Mouse (Mus musculus) spleen, postnatal 36 days (tissue): ENCODE data around the gene Ccdc182.

Experiments used
- DNase-seq, 2 experiments: peaks; one replicate each; pipeline ENCODE4 v3.0.0; 2022; ENCODE audit warnings: low spot score in 2 of 2, mixed read lengths in 1 of 2

Gene Ccdc182

GRCm38 (mm10) chr11:88280426-88280836, 13.4 kb upstream of the Ccdc182 start:
- no peak for DNase-seq

- no peak for DNase-seq
These were observed 12.3 kb upstream of the Ccdc182 start for GRCm38 (mm10) chr11:88281428-88282119.

DNA sequence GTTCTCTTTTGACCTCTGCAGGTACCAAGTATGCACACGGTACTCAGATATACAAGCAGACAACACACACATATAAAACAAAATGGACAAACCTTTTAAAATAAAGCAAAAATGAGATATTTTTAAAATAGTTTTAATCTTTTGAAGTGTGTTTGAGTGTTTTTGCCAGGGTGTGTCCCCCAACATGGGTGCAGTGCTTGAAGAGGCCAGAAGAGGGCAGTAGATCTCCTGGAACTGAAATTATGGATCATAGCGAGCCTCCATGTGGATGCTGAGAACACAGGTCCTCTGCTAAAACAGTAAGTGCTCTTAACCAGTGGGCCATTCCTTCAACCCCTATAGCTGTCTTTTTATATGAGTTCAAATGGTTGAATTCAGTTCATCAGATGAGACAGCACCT, 11.3 kb upstream of the Ccdc182 start:
- no peak for DNase-seq

DNA sequence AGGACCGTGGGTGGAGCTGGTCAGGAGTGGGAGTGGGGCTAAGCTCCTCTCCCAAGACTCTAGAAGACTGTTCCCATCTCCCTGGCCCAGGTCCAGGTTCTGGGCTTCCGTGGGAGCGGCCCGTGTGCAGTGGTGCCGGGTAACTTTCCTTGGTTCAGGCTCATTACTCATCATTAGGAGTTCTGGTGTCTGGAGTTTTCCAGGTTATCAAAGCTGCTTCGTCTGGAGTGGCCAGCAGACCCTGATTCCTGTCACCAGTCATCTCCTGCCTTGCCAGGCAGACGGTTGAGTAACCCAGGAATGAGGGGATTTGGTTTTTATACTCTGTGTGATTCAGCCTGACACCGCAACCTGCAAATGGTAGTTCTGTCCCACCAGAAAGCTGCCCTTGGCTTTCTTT, 7.8 kb upstream of the Ccdc182 start:
- DNase-seq: no peak

DNA sequence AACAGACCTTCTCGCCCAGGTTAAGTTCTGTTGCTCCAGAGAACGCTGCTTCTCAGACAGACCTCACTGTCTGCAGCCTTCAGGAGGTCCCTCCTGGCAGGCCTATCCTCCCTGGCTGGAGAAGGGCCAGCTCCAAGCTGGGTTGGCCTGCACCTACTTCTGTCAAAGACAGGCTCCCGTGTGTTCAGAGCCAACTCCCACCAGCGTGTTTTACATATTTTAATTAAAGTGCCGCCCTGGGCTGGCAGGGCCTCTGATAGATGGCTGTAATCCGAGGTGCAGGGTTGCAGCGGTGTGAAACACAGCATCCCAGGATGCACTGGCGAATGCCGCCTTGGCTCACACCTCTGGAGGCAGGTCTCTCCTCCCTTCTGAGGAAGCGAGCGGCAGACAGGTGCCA, 5.5 kb upstream of the Ccdc182 start:
- DNase-seq: no peak

DNA sequence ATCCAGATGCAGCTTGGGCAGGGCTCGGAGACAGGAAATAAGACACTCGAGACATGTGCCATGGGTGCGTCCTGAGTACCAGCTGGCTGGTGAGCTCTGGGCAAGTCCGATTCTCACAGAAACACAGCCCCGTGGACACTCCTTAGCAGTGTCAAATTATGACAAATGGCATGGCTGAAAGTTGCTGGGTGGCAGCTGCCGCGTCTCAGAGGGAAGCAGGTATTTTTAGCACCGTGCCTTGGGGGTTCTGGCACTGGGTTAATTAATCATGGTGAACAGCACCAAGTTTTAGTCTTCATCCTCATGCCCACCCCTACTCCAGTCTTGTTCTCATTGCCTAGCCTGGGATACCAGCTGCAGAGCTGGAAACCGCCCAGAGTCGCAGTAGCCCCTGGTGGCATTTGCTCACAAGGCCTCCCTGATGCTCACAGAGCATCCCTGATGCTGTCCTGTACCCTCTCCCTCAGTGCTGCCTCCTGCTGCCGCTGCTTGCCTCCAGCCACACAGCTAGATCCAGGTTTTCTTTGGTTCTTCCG, 5.0 kb upstream of the Ccdc182 start:
- DNase-seq: no peak

- no peak for DNase-seq
These were observed 2.6 kb upstream of the Ccdc182 start for GRCm38 (mm10) chr11:88291245-88291644.

DNA sequence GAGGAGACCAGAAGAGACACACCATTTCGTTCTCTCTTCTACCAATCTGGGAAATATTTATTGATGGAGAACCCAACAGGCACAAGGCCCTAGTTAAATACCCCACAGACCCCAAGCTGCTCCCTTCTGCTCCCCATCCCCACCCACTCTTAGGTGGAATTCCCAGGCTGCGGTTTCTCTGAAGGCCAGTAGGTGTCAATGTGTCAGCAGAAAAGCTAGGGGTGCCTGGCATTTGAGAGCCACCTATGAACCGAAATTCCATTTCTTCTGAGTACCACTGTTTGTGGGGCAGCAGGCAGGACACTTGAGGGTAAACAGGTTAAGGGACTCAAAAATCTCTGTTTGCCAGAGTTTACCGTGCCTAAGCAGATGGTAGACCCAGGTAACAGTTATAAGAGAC, 2.2 kb upstream of the Ccdc182 start:
- DNase-seq: no peak

DNA sequence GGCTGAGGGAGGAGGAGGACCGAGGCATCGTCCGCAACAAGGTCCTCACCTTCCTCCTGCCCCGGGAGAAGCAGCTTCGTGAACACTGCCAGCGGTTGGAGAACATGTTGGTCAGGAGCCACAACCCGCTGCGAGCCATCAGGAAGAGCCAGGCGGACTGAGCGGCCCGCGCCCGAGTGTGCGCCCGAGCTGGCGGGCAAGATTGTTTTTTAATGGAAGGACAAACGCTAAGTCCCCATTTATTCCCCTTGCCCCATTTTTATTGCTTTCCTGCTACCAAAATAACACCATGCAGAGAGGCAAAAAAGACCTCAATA, 494 bp downstream of the Ccdc182 start:
- DNase-seq: no peak

DNA sequence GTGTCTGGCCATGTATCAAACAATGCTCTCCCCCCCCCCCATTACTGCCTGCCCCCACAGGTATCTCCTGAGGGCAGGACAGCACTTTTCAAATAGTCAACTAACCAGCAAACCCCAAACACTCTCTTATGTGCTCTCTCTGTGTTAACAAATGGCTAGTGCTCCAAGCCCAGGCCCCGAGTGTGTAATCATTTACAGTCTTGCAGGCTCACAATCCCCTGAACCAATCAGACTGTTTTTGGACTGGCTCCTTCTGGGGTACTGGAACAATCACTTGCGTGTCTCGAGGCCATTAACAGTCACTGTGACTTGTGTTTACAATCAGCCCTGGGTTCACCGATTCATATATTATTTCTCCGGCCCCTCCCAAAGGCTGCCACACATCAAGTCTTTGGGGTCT, 1.4 kb downstream of the Ccdc182 start:
- DNase-seq: no peak

DNA sequence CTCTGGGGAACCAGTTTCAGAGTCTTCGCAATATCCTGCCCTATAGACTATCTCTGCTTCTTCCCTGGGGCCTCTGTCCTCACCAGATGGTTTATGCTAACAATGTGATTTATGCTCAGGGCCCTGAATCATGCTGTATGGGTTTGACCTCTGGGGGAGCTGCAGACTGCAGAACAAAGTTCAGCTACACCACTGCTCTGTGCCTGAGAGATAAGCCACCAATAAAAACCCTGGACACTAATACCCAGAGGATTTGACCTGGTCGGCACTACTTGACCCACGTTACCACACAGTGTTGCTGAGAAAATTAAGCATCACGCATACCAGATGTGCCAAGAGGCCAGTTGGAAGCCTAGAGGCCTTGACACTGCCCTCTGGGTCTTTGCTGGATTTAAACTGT, 3.7 kb downstream of the Ccdc182 start:
- no peak for DNase-seq

DNA sequence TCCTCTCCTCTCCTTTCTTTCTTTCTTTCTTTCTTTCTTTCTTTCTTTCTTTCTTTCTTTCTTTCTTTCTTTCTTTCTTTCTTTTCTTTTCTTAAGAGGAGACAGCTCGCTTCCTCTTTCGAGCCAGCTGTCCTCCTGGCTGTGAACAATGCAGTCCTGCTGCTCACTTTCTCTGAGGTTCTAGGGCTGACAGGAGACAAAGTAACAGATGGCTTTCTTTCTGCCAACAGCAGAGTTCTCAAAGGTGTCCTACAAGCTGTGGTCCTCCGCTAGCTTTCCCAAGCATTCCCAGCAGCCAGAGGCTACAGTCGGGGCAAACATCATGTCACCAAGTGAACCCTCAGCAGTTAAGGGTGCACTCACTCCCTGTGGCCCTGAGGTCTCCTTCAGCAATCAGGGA, 5.5 kb downstream of the Ccdc182 start:
- DNase-seq: no peak

DNA sequence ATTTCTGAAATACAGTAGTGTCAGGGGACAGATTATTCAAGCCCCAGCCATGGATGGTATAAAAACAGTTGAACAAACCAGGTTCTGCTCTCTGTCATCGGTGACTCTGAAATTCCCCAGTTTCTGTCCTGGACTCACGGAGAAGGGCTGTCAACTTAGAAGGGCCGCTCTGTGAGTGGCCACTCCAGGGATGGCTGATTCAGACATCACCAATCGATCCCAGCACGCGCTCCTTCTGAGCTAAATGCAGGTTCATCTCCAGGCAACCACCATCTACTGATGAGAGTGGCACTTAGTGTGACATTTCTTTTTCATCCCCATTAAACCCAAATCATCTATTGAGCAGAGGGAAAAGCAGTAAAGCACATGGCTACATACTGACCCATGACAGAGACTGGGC, 7.8 kb downstream of the Ccdc182 start:
- DNase-seq: no peak

DNA sequence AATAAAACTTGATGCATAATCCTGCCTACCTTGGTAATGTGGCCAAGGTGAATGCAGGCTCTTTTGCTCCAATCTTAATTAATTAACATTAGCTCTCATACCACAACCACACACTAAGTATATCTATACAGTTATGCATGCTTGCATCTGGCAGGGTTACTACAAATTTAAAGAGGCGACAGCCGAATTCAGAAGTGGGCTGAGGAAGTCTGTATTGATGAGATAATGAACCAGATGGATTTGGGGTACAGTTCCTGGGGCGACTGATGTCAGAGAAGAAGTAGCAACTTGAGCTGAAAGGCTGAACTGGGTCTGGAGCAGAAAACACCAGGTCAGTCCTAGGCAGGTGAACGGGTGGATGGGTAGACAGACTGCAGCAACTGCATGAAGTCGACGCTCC, 11.9 kb downstream of the Ccdc182 start:
- no peak for DNase-seq

DNA sequence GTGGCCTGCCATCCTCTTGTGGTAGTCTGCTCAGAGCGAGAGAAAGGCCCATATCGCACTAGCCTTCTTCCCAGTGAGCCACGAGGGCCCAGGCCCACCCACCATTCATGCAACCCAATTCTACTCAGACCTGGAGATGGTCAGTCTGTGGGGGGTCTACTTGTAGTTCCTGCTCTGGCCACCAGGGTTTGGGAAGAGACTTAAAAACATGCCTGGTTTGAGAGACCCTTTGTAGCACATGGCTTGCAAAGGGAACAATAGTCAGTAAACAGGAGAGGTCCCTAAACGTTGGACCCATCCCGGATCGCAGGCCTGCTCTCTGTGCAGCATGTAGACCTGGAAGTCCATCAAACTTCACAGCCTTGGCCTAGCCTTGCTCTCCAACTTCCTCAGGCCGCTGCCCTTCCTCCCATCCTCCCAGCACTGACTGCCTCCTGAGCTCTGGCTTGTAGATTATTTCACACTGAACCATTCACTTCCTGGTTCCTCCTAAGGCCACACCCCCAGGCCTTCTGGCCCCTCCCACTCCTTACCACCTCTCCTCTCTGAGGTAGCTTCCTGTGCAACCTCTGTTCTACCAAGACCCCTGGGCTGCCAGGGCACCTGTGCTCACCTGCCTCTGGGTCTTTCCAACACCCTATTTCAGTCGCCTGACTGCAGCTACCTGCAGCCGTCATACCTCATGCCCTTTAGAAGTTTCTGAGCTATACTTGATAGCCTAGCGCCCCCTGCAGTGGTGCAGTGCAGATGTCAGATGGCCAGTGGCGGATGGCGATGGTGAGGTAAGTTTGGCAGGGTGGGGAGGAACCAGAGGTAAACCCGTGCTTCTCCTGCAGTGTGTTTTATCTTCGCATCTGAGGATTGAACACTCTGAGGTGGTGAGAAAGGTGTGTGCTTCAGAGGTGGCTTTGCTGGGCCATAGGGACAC, 14.0 kb downstream of the Ccdc182 start:
- DNase-seq: no peak

- DNase-seq: no peak
These were observed 15.3 kb downstream of the Ccdc182 start for GRCm38 (mm10) chr11:88309059-88309700.

- DNase-seq: no peak
These were observed 16.9 kb downstream of the Ccdc182 start for GRCm38 (mm10) chr11:88310773-88311172.

GRCm38 (mm10) chr11:88311606-88312005, 17.7 kb downstream of the Ccdc182 start:
- DNase-seq: no peak

- no peak for DNase-seq
These were observed 19.7 kb downstream of the Ccdc182 start for GRCm38 (mm10) chr11:88313512-88313911.

GRCm38 (mm10) chr11:88314471-88314870, 20.6 kb downstream of the Ccdc182 start:
- DNase-seq: no peak

GRCm38 (mm10) chr11:88315393-88315792, 21.5 kb downstream of the Ccdc182 start:
- DNase-seq: no peak

- DNase-seq: no peak
These were observed 25.0 kb downstream of the Ccdc182 start for GRCm38 (mm10) chr11:88318850-88319249.

DNA sequence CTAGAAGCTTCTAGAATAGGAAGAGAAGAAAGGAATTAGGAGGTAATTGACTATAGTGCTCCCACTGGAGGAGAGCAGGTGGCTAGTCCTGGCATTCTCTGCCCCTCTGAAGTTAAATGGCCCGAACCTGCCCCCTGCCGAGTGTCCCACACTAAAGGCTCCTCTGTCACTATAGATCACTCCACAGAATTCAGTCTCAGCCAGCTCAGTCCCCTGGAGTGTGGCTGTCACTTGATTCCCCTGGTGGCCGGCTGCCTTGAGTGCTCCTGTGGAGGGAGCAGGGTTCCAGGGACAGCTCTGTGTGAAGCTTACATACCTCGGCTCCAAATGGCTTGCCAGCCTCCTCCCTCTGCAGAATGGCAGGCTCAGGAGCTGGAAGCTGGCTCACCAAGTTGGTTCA, 33.2 kb downstream of the Ccdc182 start:
- DNase-seq: no peak
